Mouse (Mus musculus): ENCODE measurements around the gene Rcc1. TPM values are rescaled to one million over a fixed set of nuclear protein-coding genes. Genes with fewer than 3 reads are reported as not detected.

The Rcc1 gene
- polyA plus RNA-seq, 2 experiments, result 21.5 to 27.2 TPM

DNA sequence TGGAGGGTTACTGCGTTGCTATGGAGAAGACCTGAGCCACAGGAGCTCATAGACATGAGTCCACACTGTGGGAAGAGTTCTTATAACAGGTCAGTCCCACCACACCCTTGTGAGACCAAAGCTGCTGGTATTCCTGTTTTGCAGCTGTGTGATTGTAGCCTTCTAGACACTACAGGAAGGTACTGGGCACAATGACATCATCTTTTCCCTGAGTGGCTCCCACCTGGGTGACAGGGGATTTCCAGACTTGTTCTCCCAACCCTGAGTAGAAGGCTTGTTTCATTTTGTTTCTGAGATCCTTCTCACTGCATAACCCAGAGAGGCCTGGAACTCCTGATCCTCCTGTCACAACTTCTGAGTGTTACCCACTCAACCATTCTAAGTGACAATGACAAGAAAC lies 53.6 kb downstream of the Rcc1 start:
- no peak overlapping the region for H3K9ac ChIP-seq (replicated peaks)
- no peaks in the 10 kb centered on the region for H3K9me3 ChIP-seq (ENCODE audit: control insufficient read depth, low read length)
- H3K36me3 ChIP-seq (replicated peaks; ENCODE audit: control insufficient read depth, insufficient read depth, low read depth), result no peaks in the 10 kb centered on the region
- no peak for ATAC-seq (ENCODE audit: insufficient read depth)
- H3K4me3 ChIP-seq (ENCODE audit: insufficient read depth in 1 of 2, low read depth in 2 of 2, low read length in 2 of 2), result no peak overlapping the region
- no peak overlapping the region for H3K4me2 ChIP-seq (ENCODE audit: low read depth)
- H3K4me1 ChIP-seq (replicated peaks; ENCODE audit: control insufficient read depth in 2 of 2, insufficient read depth in 2 of 2, low read length in 1 of 2), result peaks cover 3 to 7% of the 10 kb centered on the region in 2 experiments; a peak in 3 of 4 replicates
- no peak overlapping the region for H3K27ac ChIP-seq
- WGBS (ENCODE audit: insufficient replicate concordance), result 84% methylated on average over 1 of the region's 1 CpGs
- no peak for TF ChIP-seq EP300 (IDR thresholded peaks at IDR 0.05; ENCODE audit: low read depth)
- TF ChIP-seq CTCF (IDR thresholded peaks at IDR 0.05; ENCODE audit: low read depth), result no peak
- H3K27me3 ChIP-seq (ENCODE audit: control insufficient read depth, insufficient read depth, low read length), result no peaks in the 10 kb centered on the region
- no peak for DNase-seq (ENCODE audit: low read depth in 3 of 3, low spot score in 3 of 3)

DNA sequence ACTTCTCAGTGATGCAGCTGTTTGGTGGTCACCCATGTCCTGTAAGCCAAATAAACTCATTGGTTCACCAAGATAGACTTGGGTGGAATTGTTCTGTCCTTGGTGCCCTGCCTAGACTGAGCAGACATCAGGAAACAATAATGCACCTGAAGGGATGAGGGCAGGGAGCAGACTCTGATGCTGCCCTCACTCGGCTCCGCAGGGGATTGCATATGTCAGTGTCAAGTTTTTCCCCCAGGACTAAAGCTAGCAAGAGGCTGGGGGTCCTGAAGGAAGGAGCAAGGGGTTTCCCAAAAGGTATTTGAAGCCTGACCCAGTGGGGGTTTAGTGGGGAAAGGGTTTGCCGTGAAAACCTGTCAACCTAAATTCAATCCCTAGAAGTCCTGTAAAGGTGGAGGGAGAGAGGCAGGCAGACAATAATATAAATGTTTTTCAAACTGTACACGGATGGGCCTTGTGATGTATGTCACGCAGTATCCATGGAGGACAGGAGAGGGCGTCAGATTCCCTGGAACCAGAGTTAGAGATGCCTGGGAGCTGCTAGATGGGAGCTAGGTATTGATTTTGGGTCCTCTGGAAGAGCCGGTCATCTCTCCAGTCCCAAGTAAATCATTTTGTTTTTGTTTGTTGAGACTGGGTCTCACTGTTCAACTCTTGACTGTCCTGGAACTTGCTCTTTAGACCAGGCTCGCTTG lies 57.6 kb downstream of the Rcc1 start:
- 52% methylated on average over 8 of the region's 8 CpGs for WGBS (ENCODE audit: insufficient replicate concordance)
- TF ChIP-seq CTCF (IDR thresholded peaks at IDR 0.05; ENCODE audit: low read depth) (peak; percentile 27; the same call in 1 of the 2 replicates), EP300 (IDR thresholded peaks at IDR 0.05; ENCODE audit: low read depth) (no peak)

GRCm38 (mm10) chr4:132293682-132294240 lies 59.6 kb downstream of the Rcc1 start:
- Histone ChIP-seq H3K9ac (replicated peaks) (no peak overlapping the region), H3K36me3 (replicated peaks; ENCODE audit: control insufficient read depth, insufficient read depth, low read depth) (peaks cover 27% of the 10 kb centered on the region), H3K4me1 (replicated peaks; ENCODE audit: control insufficient read depth in 2 of 2, insufficient read depth in 2 of 2, low read length in 1 of 2) (no peaks in the 10 kb centered on the region), H3K4me2 (ENCODE audit: low read depth) (no peak overlapping the region), H3K27ac (no peak overlapping the region), H3K27me3 (ENCODE audit: control insufficient read depth, insufficient read depth, low read length) (no peaks in the 10 kb centered on the region), H3K9me3 (ENCODE audit: control insufficient read depth, low read length) (peaks cover 3% of the 10 kb centered on the region; the same call in 1 of the 2 replicates), H3K4me3 (ENCODE audit: insufficient read depth in 1 of 2, low read depth in 2 of 2, low read length in 2 of 2) (no peak overlapping the region)
- 72% methylated on average over 7 of the region's 7 CpGs for WGBS (ENCODE audit: insufficient replicate concordance)
- DNase-seq (ENCODE audit: low read depth in 3 of 3, low spot score in 3 of 3) (no peak), ATAC-seq (ENCODE audit: insufficient read depth) (no peak)
- TF ChIP-seq CTCF (IDR thresholded peaks at IDR 0.05; ENCODE audit: low read depth) (no peak), EP300 (IDR thresholded peaks at IDR 0.05; ENCODE audit: low read depth) (no peak)

More for the DNA sequence above, 57.6 kb downstream of the Rcc1 start:
- Histone ChIP-seq H3K4me2 (ENCODE audit: low read depth) (no peak overlapping the region), H3K36me3 (replicated peaks; ENCODE audit: control insufficient read depth, insufficient read depth, low read depth) (peaks cover 16% of the 10 kb centered on the region), H3K9me3 (ENCODE audit: control insufficient read depth, low read length) (peaks cover 3% of the 10 kb centered on the region; the same call in 1 of the 2 replicates), H3K4me3 (ENCODE audit: insufficient read depth in 1 of 2, low read depth in 2 of 2, low read length in 2 of 2) (no peak overlapping the region), H3K4me1 (replicated peaks; ENCODE audit: control insufficient read depth in 2 of 2, insufficient read depth in 2 of 2, low read length in 1 of 2) (no peaks in the 10 kb centered on the region), H3K27ac (no peak overlapping the region), H3K27me3 (ENCODE audit: control insufficient read depth, insufficient read depth, low read length) (no peaks in the 10 kb centered on the region), H3K9ac (replicated peaks) (no peak overlapping the region)
- no peak for DNase-seq (ENCODE audit: low read depth in 3 of 3, low spot score in 3 of 3)
- ATAC-seq (ENCODE audit: insufficient read depth), result no peak

GRCm38 (mm10) chr4:132292988-132293387 lies 60.4 kb downstream of the Rcc1 start:
- Histone ChIP-seq H3K9ac (replicated peaks) (no peak overlapping the region), H3K4me2 (ENCODE audit: low read depth) (no peak overlapping the region), H3K4me3 (ENCODE audit: insufficient read depth in 1 of 2, low read depth in 2 of 2, low read length in 2 of 2) (no peak overlapping the region), H3K4me1 (replicated peaks; ENCODE audit: control insufficient read depth in 2 of 2, insufficient read depth in 2 of 2, low read length in 1 of 2) (no peaks in the 10 kb centered on the region), H3K27ac (no peak overlapping the region), H3K9me3 (ENCODE audit: control insufficient read depth, low read length) (peaks cover 3% of the 10 kb centered on the region; the same call in 1 of the 2 replicates), H3K27me3 (ENCODE audit: control insufficient read depth, insufficient read depth, low read length) (no peaks in the 10 kb centered on the region), H3K36me3 (replicated peaks; ENCODE audit: control insufficient read depth, insufficient read depth, low read depth) (peaks cover 30% of the 10 kb centered on the region)
- ATAC-seq (ENCODE audit: insufficient read depth) (no peak), DNase-seq (ENCODE audit: low read depth in 3 of 3, low spot score in 3 of 3) (no peak)
- 63% methylated on average over 4 of the region's 4 CpGs for WGBS (ENCODE audit: insufficient replicate concordance)
- TF ChIP-seq CTCF (IDR thresholded peaks at IDR 0.05; ENCODE audit: low read depth) (peak; percentile 58), EP300 (IDR thresholded peaks at IDR 0.05; ENCODE audit: low read depth) (no peak)

DNA sequence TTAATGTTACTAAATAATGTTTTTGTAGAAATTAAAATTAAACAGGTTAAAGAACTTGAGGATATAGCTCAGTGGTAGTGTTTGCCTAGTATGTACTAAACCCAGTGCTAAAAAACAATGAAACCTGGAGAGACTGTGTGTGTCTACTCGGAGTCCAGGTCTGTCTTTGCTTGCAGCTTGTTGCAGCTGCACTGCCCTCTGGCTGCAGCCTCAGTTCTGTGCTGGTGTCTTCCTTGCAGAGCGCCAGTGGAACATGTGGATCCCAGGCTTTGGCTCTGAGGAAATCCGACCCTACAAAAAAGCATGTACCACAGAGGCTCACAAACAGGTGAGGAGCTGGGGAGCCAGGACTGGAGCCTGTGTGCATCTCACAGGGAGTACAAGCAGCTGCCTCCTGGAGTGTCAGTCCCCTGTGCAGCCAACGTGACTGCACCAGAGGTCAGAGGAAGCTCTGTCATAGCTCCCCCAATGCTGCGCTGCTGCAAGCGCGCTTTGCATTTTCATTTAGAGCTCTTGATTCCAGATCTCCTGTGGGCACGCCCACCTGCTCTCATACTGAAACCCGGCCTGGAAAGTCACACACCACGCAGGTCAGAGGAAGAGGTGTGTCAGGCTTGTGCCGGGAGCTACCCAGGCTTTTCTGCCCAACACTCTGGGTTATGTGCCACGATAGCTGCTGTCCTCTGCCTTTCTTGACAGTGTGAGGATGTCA lies 61.6 kb downstream of the Rcc1 start:
- Histone ChIP-seq H3K27me3 (ENCODE audit: control insufficient read depth, insufficient read depth, low read length) (no peaks in the 10 kb centered on the region), H3K27ac (no peak overlapping the region), H3K36me3 (replicated peaks; ENCODE audit: control insufficient read depth, insufficient read depth, low read depth) (peaks cover 34% of the 10 kb centered on the region), H3K4me3 (ENCODE audit: insufficient read depth in 1 of 2, low read depth in 2 of 2, low read length in 2 of 2) (no peak overlapping the region), H3K4me1 (replicated peaks; ENCODE audit: control insufficient read depth in 2 of 2, insufficient read depth in 2 of 2, low read length in 1 of 2) (no peaks in the 10 kb centered on the region), H3K4me2 (ENCODE audit: low read depth) (no peak overlapping the region), H3K9ac (replicated peaks) (no peak overlapping the region), H3K9me3 (ENCODE audit: control insufficient read depth, low read length) (peaks cover 3% of the 10 kb centered on the region; the same call in 1 of the 2 replicates)
- TF ChIP-seq CTCF (IDR thresholded peaks at IDR 0.05; ENCODE audit: low read depth), result peak; percentile 50
- TF ChIP-seq EP300 (IDR thresholded peaks at IDR 0.05; ENCODE audit: low read depth), result no peak
- WGBS (ENCODE audit: insufficient replicate concordance), result 83% methylated on average over 12 of the region's 12 CpGs
- ATAC-seq (ENCODE audit: insufficient read depth), result no peak
- no peak for DNase-seq (ENCODE audit: low read depth in 3 of 3, low spot score in 3 of 3)
